Mouse (Mus musculus) lung, postnatal 0 days (tissue): ENCODE measurements at regions not wholly inside any gene's neighbourhood (a gene's known extent, or its start where the extent isn't known, plus 50 kb on each side); places are given as distances from the start of the nearest gene placed in this dataset.

Experiments used
- CTCF ChIP-seq: IDR thresholded peaks from 2 replicates; pipeline ENCODE4 v1.5.1; 2016; ENCODE audit warnings: antibody characterized with exemption, mild to moderate bottlenecking
- EP300 ChIP-seq: IDR thresholded peaks from 2 replicates; pipeline ENCODE4 v1.6.1; 2016; ENCODE audit warnings: antibody characterized with exemption, mild to moderate bottlenecking, control low read depth

GRCm38 (mm10) chr12:17603576-17603975 is 59.0 kb downstream of the Odc1 start:
- TF ChIP-seq CTCF (no peak), EP300 (no peak)
